Mouse (Mus musculus) ZHBTc4 (cell line): ENCODE results near the gene Prss8.
"Not testable (repeated sequence)": the region's sequence is repeated elsewhere in the genome, so short reads cannot be mapped to it uniquely, and the experiment has no call there.

Source experiments
- DNase-seq: peaks from one replicate; pipeline ENCODE4 v3.0.0-alpha.2; 2011; ENCODE audit warnings: low read depth, low spot score

The Prss8 gene

GRCm38 (mm10) chr7:127895891-127896290 is 34.0 kb downstream of the Prss8 start:
- DNase-seq, result not testable (repeated sequence)

- peak; percentile 98 for DNase-seq
Measured at GRCm38 (mm10) chr7:127895442-127895841, 34.5 kb downstream of the Prss8 start, which contains the start of the genes Gm21974 and Vkorc1. Gene Gm21974 (minus strand): TSS chr7:127895454. Gene Vkorc1 (minus strand): TSS chr7:127895617.

- no peak for DNase-seq
Measured at GRCm38 (mm10) chr7:127894480-127894879, 35.4 kb downstream of the Prss8 start.

GRCm38 (mm10) chr7:127890798-127891197 is 39.1 kb downstream of the Prss8 start, which contains the start of gene Prss53:
Gene Prss53 (minus strand): TSS chr7:127890970.
- DNase-seq, result no peak

- no peak for DNase-seq
Measured at GRCm38 (mm10) chr7:127888821-127889220, 41.1 kb downstream of the Prss8 start.

GRCm38 (mm10) chr7:127887781-127888180 is 42.1 kb downstream of the Prss8 start:
- DNase-seq, result peak; percentile 59

GRCm38 (mm10) chr7:127887191-127887590 is 42.7 kb downstream of the Prss8 start:
- DNase-seq, result no peak

- DNase-seq, result no peak
Measured at GRCm38 (mm10) chr7:127886551-127886950, 43.4 kb downstream of the Prss8 start.

GRCm38 (mm10) chr7:127885951-127886350 is 44.0 kb downstream of the Prss8 start:
- DNase-seq, result peak; percentile 83

GRCm38 (mm10) chr7:127880431-127880830 is 49.5 kb downstream of the Prss8 start:
- DNase-seq, result no peak

GRCm38 (mm10) chr7:127879301-127879700 is 50.6 kb downstream of the Prss8 start:
- no peak for DNase-seq

GRCm38 (mm10) chr7:127876467-127877348 is 53.2 kb downstream of the Prss8 start, which contains the start of gene Zfp668:
Gene Zfp668 (minus strand): TSS chr7:127876828.
- peak; percentile 98 for DNase-seq

GRCm38 (mm10) chr7:127876041-127876466 is 53.9 kb downstream of the Prss8 start, which contains the start of gene Zfp646:
Gene Zfp646 (plus strand): TSS chr7:127876221.
- DNase-seq, result peak; percentile 95
